Mouse (Mus musculus) spleen, postnatal 4 days (tissue): ENCODE results near the gene Upk1b.
A peak's percentile ranks its signal among the peaks of the same experiment; 100 is the strongest.

ENCODE experiments used
- DNase-seq, 2 experiments: peaks; one replicate each; pipeline ENCODE4 v3.0.0; 2022; ENCODE audit warnings: low spot score in 2 of 2

Upk1b gene

DNA sequence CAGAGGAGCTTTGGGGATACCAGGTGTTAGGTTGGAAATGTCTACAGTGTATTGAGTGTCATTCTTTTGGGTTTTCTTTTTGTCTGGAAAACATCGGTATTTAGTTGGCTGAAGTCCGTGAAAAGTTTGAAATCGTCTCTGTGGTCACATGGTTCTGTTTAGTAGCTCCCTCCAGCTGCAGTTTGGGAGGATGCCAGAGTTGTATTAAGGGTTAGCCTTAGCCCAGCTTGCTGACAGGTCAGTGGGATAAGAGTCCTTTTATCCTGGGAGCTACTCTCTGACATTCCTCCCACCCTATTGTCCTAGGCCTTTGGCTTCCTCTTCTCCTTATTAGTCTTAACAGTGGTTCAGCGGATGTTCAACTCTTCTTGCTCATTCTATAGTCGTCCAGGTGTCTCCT lies 38.2 kb downstream of the Upk1b start:
- DNase-seq, result no peak

DNA sequence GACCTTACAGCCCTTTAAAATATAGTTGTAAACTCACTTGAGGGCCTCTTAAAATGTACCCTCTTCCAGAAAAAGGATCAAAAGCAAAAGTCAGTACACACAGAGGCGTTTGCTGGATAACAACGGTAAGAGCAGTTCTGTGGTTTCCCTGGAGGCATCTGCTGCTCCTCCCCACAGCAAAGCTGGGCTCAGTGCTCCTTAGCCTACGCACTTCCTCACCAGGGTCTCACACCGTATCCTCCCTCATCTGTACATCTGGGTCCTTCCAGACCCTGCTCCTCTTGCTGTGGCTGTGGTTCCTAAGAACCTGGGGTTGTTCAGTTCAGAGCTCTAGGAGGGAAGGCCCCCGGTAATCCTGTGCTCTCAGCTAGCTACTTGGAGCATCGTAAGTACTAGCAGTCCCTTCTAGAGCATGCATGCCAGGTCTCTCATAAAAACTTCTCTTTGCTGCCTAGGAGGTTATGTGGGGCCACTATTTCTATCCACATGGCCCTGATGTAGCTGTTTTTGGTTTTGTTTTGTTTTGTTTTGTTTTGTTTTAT lies 39.2 kb downstream of the Upk1b start:
- DNase-seq, result no peak

DNA sequence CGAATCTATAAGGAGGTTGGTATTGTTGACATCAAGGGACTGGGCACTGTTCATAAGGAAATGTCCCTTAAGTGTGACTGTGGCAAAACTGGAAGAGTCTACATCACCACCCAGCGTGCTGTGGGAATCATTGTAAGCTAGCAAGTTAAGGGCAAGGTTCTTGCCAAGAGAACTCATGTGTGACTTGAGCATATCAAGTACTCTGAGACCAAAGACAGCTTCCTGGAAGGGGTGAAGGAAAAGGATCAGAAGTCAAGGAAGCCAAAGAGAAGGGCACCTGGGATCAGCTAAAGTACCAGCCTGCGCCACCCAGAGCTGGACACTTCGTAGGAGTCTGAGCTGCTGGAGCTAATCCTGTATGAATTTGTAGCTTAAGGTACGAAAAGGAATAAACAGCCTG lies 39.9 kb downstream of the Upk1b start:
- no peak for DNase-seq

DNA sequence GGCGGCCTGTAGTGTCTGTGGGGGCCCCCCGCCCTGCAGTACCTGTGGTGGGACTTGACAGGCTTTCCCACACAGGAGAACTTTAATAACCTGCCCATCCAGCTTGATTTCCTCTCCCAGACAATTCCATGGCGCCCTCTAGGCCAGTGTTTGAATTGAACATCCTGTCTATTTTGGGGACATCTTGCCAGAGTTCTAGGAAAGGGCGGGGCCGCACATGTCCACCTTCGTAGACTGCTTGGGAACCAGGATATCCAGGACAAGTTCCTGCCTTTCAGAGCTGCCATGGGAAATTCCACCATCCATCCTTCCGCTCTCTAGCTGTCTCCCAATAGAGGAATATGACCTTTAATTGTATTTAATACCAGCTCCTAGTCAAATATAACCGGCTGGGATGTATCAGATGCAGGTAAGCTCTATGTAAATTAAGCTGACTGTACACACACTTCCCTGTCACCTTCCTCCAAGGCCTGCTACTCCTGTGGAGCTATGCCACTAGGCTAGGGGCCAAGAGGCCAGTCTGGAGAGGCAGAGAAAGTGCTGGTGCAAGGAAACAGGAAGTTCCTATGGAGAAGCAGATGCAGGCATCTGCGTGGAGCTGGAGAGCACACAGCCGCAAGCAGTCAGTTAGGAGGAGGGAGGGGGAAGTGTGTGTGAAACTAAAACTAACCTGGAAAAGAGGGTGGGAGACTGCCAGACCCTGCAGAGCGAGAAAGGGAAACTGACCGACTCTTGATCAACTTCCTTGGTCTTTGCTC lies 41.8 kb downstream of the Upk1b start:
- no peak for DNase-seq

DNA sequence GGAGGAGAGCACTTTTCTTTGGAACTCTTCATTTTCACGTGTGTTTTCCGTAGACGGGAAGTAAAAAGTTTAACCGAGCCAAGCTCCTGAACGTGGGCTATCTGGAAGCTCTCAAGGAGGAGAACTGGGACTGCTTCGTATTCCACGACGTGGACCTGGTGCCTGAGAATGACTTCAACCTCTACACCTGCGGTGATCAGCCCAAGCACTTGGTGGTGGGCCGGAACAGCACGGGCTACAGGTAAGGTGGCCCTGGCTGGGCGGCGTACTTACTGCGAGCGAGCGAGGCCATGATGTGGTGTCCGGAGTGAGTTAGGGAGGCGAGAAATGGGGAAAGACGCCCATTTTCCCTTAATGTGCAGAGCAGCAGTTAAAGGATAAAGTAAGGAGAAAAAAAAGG lies 42.5 kb downstream of the Upk1b start:
- DNase-seq, result no peak

DNA sequence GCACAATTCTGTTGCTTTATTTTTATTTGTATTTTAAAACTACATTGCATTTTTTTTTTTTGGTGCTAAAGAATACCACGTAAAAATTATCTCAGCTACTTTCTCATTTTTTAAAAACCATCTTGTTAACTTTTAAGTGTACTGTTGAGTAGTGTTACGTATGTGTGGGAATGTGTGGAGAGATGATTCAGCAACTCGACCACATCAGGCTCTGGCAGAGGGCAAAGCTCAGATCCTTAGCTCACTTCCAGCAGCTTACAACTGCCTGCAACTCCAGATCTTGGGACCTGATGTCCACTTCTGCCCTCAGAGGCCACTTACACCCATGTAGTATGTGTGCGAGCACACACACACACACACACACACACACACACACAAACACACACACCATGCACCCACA lies 43.6 kb downstream of the Upk1b start:
- DNase-seq, result no peak

DNA sequence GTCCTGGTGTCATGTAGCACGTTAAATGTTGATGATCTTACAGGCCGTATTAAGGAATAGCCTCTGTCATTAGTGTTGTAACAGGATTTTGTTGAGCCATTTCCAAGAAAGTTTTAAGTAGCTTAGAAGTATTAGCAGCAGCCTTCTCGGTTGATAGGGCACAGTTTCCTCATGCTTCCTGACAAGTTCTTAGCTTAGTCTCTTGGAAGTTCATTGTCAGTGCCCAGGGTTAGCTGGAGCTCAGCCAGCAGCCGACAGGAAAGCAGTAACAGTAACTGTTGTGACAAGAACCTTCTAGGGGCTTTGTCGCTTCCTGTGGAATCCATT lies 44.0 kb downstream of the Upk1b start:
- no peak for DNase-seq

DNA sequence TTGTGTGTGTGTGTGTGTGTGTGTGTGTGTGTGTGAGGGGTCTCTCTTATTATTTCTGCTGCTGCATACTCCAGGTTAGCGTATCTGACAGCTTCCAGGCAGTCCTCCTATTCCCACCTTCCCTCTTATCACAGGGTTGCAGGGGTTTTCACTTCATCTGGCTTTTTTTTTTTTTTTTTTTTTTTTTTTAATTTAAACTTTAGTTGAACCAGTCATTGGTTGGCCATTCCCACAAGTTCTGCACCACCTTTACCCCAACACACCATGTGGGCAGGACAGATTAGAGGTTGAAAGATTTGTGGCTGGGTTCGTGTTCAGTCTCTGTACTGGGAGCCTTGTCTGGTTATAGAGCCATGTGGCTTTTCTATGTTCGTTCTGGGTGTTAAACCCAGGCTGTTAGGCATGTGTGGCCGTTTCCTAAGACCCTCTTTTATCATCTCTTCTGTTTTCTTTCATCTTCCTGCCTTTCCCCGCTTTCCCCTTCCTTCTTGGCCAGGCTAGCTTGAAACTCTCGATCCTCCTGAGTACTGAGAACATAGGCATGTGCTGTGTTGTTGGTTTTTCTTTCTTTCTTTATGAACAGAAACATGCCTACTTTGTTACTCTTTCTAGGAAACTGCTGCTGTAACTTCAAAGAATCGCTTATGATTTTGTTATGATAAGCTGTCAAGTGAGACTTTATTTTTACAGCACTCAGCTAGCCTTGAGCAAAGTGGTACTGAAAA lies 44.5 kb downstream of the Upk1b start:
- no peak for DNase-seq

DNA sequence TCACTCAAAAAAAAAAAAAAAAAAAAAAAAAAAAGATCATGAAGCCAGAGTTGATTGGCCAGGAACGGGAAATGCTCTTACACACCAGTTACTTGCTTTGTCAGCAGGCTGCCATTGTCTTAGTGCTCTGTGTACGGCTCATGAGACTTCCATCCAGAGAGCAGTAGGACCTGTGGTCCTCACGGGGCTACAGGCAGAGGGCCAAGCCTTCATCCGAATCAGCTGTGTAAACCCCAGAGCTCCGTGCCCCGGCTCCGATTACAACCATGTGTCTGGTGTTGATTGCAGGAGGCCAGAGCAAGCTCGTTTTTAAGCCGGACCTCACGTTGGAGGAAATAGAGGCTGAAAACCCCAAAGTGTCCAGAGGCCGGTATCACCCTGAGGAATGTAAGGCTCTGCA lies 46.5 kb downstream of the Upk1b start:
- DNase-seq, result no peak

DNA sequence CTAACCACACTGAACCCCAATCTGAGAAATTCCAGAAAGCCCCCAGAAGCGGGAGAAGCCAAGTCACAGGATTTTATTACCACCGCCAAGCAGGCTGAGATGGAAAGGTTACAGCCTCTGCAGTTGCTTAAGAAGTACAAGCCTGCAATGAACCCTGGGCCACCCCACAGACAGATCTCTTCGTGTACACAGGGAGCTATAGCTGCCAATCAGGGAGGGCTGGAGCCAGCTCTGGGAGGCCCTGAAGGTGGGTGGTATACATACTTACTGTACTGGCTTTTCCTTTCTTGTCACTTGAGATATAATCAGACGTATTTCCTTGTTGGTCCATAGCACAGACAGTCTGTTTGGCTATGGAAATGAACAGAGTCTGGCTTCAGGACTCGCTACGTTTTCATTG lies 49.3 kb downstream of the Upk1b start:
- DNase-seq, result no peak

DNA sequence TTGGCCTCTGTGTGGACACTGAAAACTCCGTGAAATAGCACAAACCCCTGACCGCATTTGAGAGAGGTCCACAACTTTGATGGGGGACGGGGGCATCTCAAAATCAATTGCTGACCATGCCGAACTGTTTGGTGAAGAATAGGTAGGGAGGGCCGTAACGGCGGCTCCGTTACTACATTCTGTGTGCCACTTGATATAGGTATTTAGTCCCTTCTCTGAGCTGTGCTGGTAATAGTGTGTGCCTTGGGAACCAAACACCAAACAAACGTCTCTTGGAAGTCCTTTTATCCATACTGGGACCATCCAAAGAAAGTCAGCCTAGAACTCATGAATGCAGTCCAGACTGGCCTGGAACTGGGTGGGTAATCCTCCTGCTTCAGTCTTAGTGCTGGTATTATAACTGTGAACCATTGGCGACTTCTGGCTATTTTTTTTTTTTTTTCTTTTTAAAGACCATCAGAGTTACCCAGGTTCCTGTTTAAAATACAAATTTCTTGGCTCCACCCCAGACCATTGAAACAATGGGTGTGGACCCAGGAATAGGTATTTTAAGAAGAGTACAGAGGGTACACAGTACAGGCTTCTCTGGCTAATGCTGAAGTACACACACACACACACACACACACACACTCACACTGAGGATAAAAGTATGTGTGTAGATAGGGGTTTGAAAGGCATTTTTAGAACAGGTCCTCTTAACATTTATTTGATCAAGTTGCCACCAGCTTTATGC lies 56.0 kb downstream of the Upk1b start:
- DNase-seq, result no peak

DNA sequence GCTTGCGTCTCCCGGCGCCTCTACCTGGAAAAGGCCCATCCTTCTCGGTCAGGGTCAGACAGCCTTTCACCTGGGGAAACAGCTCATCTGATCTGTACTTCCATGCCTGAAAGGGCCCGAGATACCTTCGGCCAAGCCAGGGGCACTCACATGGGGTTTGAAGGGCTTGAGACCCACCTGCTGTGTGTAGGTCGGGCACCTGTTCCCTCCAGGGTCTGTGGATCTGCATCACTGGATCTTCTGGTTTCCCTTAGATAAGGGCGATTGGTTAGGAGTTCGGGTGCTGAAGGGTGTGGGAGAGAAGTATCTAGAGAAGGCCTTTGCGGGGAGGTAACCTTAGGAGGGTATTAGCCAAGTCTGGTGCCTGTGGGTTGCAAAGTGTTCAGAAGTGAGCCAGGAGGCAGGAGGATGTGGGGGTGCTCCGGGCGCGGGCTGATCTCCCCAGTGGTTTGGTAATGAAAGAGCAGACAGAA lies 57.4 kb downstream of the Upk1b start:
- no peak for DNase-seq

DNA sequence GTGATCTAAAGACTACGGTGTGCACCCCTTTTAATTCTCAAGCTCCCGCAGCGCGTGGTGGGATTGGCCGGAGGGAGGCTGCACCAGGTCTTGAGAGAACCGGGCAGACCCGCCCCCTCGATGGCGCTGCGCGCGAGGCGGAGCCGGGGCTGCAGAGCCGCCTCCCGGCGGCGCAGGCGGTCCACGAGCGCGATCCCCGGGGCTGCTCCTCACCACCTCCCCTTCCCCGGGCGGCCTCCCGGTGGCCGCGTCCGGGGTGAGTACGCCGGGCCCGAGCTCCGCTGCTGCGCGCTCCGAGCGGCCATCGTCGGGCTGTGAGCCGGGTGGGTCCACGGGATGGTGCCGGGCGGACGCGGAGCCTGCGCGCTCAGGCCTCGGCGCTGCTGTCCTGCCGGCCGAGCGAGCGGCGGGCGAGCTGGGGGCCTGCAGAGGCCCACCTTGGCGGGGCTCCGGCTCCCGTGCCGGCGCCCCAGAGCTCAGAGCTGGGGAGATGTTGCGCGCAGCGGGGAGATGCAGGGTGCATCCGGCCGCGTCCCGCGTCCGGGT lies 57.9 kb downstream of the Upk1b start, which contains the start of gene B4galt4:
TSS of gene B4galt4 (plus strand) at position 152 of the 546 bp plus-strand sequence.
- peak; percentile 36 to 71 for DNase-seq

DNA sequence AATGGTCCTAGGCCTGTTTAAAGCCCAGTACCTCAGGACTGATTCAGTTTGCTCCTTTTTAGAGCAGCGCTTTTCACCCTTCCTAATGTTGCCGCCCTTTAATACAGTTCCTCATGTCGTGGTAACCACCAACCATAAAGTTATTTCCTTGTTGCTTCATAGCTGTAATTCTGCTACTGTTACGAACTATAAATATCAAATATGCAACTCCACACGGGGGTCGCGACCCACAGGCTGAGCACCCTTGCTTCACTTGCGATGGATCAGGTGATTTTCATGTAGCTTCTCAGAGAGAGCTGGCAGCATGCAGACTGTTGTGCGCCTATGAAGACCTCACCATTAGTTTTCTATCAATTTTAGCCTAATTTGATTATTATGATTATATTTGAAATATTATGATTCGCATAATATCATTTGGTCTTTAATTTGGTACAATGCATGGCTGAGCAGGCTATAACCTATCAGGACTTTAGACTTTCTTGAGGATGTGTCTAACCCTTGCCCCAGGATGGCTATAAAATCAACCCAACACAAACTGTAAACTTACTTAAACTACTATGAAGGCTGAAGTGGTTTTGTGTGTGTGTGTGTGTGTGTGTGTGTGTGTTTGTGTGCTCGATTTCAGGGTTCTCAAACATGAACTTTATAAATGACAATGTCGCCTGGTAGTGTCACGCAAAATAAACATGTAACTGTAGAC lies 58.8 kb downstream of the Upk1b start:
- DNase-seq, result no peak

DNA sequence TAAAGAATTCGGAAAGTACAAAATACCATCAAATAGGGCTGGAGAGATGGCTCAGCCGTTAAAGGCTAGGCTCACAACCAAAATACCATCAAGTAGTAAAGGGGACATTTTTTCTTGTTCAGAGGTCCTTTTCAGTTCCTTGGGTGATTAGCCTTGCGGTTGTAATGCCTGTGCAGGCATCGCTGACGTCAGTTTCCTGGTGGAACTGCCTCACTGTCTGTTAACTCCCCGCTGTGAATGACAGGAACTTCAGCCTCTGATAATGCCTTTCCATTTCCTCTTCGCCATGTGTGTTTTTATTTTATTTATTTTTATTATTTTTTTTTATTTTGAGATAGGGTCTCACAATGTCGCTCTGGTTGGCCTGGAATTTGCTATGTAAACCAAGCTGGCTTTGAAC lies 69.2 kb downstream of the Upk1b start:
- DNase-seq, result no peak

DNA sequence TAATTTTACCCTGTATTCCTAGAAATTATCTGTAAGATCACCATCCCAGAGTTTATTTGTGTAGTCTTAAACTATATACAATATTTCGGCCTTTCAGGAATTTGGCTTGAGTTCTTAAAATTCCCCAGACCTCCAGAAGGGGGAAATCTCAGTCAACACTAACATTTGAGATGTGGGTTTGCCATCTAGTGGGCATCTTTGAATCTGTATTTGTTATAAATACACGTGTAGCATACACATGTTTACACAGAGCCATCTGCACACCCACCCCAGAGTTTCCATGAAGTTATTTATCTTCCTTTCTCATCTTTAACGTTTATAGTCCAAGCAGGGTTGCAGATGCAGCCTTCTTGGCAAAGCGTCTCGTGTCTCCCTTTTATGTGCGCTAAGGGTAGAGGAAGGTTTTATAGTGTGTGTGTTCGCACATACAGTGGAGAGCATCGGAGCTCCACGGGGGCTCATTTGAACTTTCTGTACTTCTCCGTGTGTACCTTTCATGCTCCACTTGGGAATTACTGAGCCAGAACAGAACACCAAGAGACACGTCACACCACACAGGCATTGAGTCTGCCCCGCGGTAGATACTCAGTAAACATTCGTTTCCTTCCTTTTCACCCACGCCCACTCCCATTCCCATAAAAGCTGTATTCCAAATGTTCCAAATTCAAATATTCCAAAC lies 70.4 kb downstream of the Upk1b start:
- DNase-seq, result no peak

DNA sequence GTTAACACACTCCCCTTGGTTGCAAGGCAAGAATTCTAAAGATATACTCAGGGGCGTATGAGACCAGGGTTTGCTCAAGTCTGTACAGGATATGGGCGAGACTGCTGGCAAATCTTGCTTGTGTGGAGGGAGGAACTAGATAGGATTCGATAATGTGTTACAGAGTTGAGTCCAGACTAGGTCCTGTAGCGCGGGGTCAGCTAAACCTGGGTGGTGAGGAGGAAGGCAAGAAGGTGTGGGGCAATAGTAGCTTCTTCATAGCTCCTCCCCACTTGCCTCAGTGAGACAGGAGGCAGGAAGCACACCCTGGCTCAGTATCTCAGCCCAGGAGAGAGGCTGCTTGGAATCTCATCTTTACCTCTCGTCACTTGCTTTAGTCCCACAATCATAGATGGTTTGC lies 71.0 kb downstream of the Upk1b start:
- no peak for DNase-seq

DNA sequence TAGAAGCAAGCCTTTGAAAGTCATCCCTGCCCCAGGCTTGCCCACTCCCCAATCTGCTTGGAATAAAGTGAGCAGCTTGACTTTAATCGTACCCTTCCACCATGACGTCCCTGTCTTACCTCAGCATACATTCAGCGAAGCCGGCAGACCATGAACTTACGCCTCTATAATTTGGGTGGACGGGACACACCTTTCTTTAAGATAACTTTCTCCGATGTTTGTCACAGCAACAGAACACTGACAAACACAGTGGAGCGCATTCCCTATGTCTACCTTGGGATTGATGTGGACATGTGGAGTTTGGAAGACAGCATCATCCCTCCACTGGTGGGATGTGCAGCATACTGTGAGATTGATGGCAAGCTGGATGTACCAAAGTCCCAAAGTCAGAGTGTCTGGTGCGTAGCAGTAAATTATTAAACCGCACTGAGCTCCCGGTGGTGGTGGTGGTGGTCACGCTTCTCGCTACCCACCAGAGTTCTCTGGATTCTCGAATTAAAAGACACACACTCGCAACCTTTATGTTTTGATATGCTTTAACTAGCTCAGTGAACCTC lies 71.5 kb downstream of the Upk1b start:
- DNase-seq, result no peak

DNA sequence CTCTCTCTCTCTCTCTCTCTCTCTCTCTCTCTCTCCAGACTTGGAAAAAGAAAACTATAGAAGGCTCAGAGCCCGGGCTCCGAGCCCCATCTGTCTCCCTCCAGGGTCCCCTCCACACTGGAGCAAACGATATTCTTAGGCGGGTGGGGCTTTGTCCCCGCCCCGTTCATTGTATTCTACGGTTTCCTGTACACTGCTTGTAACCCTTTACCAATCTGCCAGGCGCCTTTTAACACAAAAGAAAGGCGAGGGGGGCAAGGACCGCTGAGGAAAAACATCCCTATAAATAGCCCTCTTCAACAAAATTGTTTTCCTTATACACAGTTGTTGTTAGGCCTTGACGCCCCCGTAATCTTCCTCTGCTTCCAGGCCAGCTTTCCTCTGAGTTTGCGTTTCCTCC lies 75.2 kb downstream of the Upk1b start:
- DNase-seq, result no peak

DNA sequence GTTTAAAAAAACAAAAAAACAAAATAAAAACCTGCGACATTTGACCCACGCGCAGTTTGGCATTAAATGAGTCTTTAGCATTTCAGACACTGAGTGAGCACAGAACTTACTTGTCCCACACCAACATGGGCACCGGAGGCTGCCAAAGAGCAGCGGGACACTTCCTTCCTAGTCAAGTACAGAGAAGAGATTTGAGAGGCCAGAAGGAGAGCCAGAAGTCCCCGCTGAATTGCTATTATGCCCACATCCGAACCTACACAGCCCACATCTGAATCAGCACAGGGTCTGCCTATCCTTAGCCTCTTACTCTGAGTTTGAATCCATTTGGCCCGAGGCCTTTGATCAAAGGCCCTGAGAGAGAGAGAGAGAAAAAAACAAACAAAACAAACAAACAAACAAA lies 75.9 kb downstream of the Upk1b start:
- no peak for DNase-seq
